Mouse (Mus musculus) common myeloid progenitor, adult 5-6 weeks (primary cell): ENCODE results near the gene Mid1. TPM values are rescaled to one million over a fixed set of nuclear protein-coding genes. Genes with fewer than 3 reads are reported as not detected.
A peak's percentile ranks its signal among the peaks of the same experiment; 100 is the strongest.
"Not testable (repeated sequence)": the region's sequence is repeated elsewhere in the genome, so short reads cannot be mapped to it uniquely, and the experiment has no call there.

ENCODE experiments used
- ATAC-seq: replicated peaks from 2 replicates; pipeline ENCODE4 v1.8.0; 2016; ENCODE audit warnings: low read depth, mild to moderate bottlenecking, moderate TSS enrichment, inconsistent platforms; ENCODE audit not compliant: poor library complexity, severe bottlenecking
- total RNA-seq: library from RNA; stranded (forward); fragments of 200-1000, 187-1606 nt; gene quantifications from 2 replicates; pipeline ENCODE4 v1.2.3, GENCODE M21; 2017

Gene Mid1
- total RNA-seq, 1 experiment from 2014 or later = 10.3 TPM

DNA sequence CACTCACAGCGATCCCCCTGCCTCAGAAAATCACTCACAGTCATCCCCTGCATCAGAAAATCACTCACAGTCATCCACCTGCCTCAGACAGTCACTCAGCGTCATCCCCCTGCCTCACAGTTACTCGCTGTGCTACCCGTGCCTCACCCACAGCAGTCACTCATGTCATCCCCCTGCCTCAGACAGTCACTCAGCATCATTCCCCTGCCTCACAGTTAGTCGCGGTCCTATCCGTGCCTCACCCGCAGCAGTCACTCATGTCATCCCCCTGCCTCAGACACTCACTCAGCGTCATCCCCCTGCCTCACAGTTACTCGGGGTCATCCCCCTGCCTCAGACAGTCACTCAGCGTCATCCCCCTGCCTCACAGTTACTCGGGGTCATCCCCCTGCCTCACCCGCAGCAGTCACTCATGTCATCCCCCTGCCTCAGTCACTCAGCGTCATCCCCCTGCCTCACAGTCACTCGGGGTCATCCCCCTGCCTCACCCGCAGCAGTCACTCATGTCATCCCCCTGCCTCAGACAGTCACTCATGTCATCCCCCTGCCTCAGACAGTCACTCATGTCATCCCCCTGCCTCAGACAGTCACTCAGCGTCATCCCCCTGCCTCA, 311.0 kb downstream of the Mid1 start:
- not testable (repeated sequence) for ATAC-seq

GRCm38 (mm10) chrX:169996926-169997325, 311.9 kb downstream of the Mid1 start:
- ATAC-seq = peak; percentile 35

DNA sequence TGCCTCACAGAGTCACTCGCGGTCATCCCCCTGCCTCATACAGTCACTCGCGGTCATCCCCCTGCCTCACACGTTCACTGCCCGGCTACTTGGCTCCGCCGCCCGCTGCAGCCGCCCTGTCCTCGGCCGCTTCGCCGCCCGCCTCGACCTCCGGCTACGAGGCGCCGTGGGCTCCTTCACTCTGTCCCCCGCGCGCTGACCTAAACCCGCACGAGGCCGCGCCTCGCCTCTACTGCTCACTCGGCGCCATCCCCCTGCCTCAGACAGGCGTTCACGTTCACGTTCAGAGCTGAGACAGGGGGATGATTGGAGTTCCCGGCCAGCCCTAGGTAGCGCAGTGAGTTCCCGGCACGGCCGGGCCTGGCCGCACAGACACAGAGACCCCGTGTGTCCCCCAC, 312.5 kb downstream of the Mid1 start:
- not testable (repeated sequence) for ATAC-seq

DNA sequence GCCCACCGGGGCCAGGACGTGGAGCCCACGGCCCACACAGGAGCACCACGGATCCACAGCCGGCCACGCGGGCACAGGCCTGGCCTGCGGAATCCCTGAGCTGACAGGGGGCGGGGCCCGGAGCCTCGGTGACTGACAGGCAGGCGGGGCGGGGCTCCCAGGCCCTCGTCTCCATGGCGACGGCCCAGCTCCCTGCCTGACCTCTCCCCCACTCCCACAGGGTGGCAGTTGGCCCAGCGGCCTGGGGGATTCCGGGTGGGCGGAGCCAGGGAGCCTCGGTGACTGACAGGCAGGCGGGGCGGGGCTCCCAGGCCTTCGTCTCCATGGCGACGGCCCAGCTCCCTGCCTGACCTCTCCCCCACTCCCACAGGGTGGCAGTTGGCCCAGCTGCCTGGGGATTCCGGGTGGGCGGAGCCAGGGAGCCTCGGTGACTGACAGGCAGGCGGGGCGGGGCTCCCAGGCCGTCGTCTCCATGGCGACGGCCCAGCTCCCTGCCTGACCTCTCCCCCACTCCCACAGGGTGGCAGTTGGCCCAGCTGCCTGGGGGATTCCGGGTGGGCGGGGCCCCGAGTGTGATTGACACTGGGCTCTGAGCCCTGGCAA, 313.0 kb downstream of the Mid1 start:
- ATAC-seq = peak; percentile 58

DNA sequence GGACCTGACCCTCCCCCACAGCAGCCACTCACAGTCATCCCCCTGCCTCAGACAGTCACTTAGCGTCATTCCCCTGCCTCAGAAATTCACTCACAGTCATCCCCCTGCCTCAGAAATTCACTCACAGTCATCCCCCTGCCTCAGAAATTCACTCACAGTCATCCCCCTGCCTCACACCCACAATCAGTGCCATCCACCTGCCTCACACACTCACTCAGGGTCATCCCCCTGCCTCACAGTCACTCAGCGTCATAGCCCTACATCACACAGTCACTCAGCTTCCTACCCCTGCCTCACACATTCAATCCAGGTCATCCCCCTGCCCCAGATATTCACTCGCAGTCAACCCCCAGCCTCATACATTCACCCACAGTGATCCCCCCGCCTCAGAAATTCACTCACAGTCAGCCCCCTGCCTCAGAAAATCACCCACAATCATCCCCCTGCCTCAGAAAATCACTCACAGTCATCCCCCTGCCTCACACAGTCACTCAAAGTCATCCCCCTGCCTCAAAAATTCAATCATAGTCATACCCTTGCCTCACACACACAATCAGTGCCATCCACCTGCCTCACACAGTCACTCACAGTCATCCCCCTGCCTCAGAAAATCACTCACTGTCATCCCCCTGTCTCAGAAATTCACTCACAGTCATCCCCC, 313.7 kb downstream of the Mid1 start:
- ATAC-seq = not testable (repeated sequence)

GRCm38 (mm10) chrX:169999226-169999883, 314.4 kb downstream of the Mid1 start:
- 0 out of 2 replicates have a peak, but pooled peaks have one; percentile 3 for ATAC-seq

- ATAC-seq = not testable (repeated sequence)
These were observed 315.1 kb downstream of the Mid1 start for GRCm38 (mm10) chrX:169999912-170000641.

GRCm38 (mm10) chrX:170000642-170001387, 315.8 kb downstream of the Mid1 start:
- ATAC-seq = not testable (repeated sequence)

- ATAC-seq = not testable (repeated sequence)
These were observed 316.3 kb downstream of the Mid1 start for GRCm38 (mm10) chrX:170001388-170001695.

- ATAC-seq = not testable (repeated sequence)
These were observed 317.7 kb downstream of the Mid1 start for GRCm38 (mm10) chrX:170002510-170003197.

DNA sequence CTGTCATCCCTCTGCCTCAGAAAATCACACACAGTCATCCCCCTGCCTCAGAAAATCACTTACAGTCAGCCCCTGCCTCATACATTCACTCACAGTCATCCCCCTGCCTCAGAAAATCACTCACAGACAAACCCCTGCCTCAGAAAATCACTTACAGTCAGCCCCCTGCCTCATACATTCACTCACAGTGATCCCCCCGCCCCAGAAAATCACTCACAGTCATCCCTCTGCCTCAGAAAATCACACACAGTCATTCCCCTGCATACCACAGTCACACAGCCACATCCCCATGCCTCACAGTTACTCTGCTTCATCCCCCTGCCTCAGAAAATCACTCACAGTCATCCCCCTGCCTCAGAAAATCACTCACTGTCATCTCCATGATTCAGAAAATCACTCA, 318.5 kb downstream of the Mid1 start:
- ATAC-seq = not testable (repeated sequence)

DNA sequence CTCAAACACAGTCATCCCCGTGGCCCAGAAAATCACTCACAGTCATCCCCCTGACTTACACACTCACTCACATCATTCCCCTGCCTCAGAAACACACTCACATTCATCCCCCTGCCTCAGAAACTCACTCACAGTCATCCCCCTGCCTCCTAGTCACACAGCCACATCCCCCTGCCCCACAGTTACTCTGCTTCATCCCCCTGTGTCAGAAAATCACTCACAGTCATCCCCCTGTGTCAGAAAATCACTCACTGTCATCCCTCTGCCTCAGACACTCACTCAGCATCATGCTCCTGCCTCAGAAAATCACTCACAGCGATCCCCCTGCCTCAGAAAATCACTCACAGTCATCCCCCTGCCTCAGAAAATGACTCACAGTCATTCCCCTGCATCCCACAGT, 319.2 kb downstream of the Mid1 start:
- not testable (repeated sequence) for ATAC-seq

DNA sequence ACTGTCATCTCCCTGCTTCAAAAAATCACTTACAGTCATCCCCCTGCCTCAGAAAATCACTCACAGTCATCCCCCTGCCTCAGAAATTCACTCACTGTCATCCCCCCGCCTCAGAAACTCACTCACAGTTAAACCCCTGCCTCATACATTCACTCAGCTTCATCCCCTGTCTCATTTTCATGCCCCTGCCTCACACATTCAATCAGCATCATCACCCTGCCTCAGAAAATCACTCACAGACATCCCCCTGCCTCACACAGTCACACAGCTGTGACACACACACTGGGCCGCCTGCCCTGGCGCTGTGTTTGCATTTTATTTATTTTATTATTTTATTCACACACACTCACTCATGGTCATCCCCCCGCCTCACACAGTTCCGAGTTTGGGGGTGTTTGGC, 319.8 kb downstream of the Mid1 start:
- ATAC-seq = not testable (repeated sequence)

GRCm38 (mm10) chrX:170005194-170005593, 320.2 kb downstream of the Mid1 start:
- not testable (repeated sequence) for ATAC-seq

DNA sequence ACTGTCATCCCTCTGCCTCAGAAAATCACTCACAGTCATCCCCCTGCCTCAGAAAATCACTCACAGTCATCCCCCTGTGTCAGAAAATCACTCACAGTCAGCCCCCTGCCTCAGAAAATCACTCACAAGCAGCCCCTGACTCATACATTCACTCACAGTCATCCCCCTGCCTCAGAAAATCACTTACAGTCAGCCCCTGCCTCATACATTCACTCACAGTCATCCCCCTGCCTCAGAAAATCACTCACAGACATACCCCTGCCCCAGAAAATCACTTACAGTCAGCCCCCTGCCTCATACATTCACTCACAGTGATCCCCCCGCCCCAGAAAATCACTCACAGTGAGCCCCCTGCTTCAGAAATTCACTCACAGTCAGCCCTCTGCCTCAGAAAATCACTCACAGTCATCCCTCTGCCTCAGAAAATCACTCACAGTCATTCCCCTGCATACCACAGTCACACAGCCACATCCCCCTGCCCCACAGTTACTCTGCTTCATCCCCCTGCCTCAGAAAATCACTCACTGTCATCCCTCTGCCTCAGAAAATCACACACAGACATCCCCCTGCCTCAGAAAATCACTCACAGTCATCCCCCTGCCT, 320.8 kb downstream of the Mid1 start:
- ATAC-seq = not testable (repeated sequence)

DNA sequence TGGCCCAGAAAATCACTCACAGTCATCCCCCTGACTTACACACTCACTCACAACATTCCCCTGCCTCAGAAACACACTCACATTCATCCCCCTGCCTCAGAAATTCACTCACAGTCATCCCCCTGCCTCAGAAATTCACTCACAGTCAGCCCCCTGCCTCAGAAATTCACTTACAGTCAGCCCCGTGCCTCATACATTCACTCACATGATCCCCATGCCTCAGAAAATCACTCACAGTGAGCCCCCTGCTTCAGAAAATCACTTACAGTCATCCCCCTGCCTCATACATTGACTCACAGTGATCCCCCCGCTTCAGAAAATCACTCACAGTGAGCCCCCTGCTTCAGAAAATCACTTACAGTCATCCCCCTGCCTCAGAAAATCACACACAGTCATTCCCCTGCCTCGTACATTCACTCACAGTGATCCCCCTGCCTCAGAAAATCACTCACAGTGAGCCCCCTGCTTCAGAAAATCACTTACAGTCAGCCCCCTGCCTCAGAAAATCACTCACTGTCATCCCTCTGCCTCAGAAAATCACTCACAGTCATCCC, 321.8 kb downstream of the Mid1 start:
- ATAC-seq = not testable (repeated sequence)

- ATAC-seq = not testable (repeated sequence)
These were observed 322.6 kb downstream of the Mid1 start for GRCm38 (mm10) chrX:170007375-170008178.

GRCm38 (mm10) chrX:170008179-170008467, 323.1 kb downstream of the Mid1 start:
- ATAC-seq = not testable (repeated sequence)
